In the genomic region with DNA sequence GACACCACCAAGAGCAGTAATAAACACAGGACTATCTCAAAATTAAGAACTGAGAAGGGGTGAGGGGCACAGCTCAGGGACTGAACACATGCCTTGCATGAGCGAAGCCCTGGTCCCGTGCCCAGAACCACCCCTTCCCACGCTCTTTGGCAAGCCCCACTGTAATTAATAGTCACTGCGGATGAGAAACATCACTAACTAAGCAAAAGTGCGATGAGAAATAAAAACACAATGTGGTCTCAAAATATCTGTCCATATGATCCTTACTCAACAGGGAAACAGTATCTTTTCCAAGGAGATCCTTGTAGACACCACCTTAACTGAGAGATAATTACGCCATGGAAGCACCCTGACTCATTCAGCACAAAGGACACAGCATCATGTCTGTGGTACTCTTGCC, we compare ENCODE assay signal across 11 mouse cellular contexts. TPM values are rescaled to one million over a fixed set of nuclear protein-coding genes. Genes with fewer than 3 reads are reported as not detected.
DNase-seq lines count a peak whose midpoint lies in the region; ATAC-seq lines count a peak whose summit lies in the region.
"Had no signal": no experiment of that assay in that cellular context is flagged by ENCODE, and none has a peak within 500 bp of the region (broad histone marks: within the 10 kb centered on the region; RNA-seq: fewer than 3 reads in every experiment).

No protein-coding gene starts in this region.

- intact Hi-C loops in left cerebral cortex, postnatal 25 days (cut with DNase I) = no loop called here

- no peak for DNase-seq in frontal cortex, postnatal 25 days (ENCODE audit: low spot score in 2 of 2)
- peak; percentile 83 for DNase-seq in Muller cell, postnatal 12 days (ENCODE audit: inconsistent ontology term)
- peak; percentile 74 to 90 for DNase-seq in layer of hippocampus, adult 18-20 months (ENCODE audit: low spot score in 2 of 2)
- peak; percentile 46 to 74 for DNase-seq in left cerebral cortex, postnatal 25 days (ENCODE audit: low spot score in 2 of 2)
- DNase-seq in ovary, postnatal 36 days (ENCODE audit: low spot score) = no peak
- DNase-seq in thymus, postnatal 4 days = no peak
- DNase-seq: adrenal gland, postnatal 36 days; gastrocnemius, postnatal 36 days; heart, postnatal 4 days had no signal

- ATAC-seq in frontal cortex, adult (ENCODE audit: low TSS enrichment) = peak; percentile 77
- no peak for ATAC-seq in activated CD4-positive, CD25-positive, alpha-beta regulatory T cell, adult 4 months

RNA-seq across cellular contexts. Expression of gene Zmat3, which starts 17.9 kb away (rescaled TPM):
- total RNA-seq in layer of hippocampus, adult 18-20 months (2021) = 10 to 100 TPM; 59.5 to 59.8 TPM
- total RNA-seq in left cerebral cortex, postnatal 25 days (2021) = 10 to 100 TPM; 96.0 to 98.3 TPM
- 1 to 10 TPM; 5.6 to 7.7 TPM for polyA plus RNA-seq in activated CD4-positive, CD25-positive, alpha-beta regulatory T cell, adult 4 months (2017; shearing (Covaris generic))

RNA-seq across cellular contexts. Expression of gene Pik3ca, which starts 49.6 kb away (rescaled TPM):
- total RNA-seq in layer of hippocampus, adult 18-20 months (2021) = 10 to 100 TPM; 47.4 to 52.0 TPM
- total RNA-seq in left cerebral cortex, postnatal 25 days (2021) = 10 to 100 TPM; 60.9 to 62.3 TPM
- polyA plus RNA-seq in activated CD4-positive, CD25-positive, alpha-beta regulatory T cell, adult 4 months (2017; shearing (Covaris generic)) = 10 to 100 TPM; 16.0 to 19.0 TPM

Comparison
In these comparisons a context has a peak if more than half of its experiments do, and no peak if none do; other contexts are left out.
1. DNase-seq: peak in Muller cell, postnatal 12 days (single experiment), layer of hippocampus, adult 18-20 months (2 of 2) and left cerebral cortex, postnatal 25 days (2 of 2); none in frontal cortex, postnatal 25 days (0 of 2), ovary, postnatal 36 days (single experiment) and thymus, postnatal 4 days (single experiment).